17 mouse cellular contexts compared by ENCODE assay signal in genomic region chr10:62851578-62851977, GRCm38 (mm10). TPM values are rescaled to one million over a fixed set of nuclear protein-coding genes. Genes with fewer than 3 reads are reported as not detected.
DNase-seq lines count a peak whose midpoint lies in the region; ATAC-seq and TF ChIP-seq lines count a peak whose summit lies in the region.
"Had no signal": no experiment of that assay in that cellular context is flagged by ENCODE, and none has a peak within 500 bp of the region (broad histone marks: within the 10 kb centered on the region; RNA-seq: fewer than 3 reads in every experiment).

No protein-coding gene starts in this region.

- no peak overlapping the region for H3K9ac ChIP-seq in embryonic facial prominence, embryonic 12.5 days
- no peak overlapping the region for H3K9ac ChIP-seq in embryonic facial prominence, embryonic 14.5 days (ENCODE audit: low read depth, low read length)
- no peak overlapping the region for H3K9ac ChIP-seq in kidney, embryonic 14.5 days (ENCODE audit: low read depth, low read length)
- H3K9ac ChIP-seq in midbrain, embryonic 11.5 days (ENCODE audit: low read length): no peak overlapping the region

- WGBS in embryonic facial prominence, embryonic 12.5 days: 78% methylated on average over 7 of the region's 7 CpGs
- 86% methylated on average over 7 of the region's 7 CpGs for WGBS in embryonic facial prominence, embryonic 10.5 days
- WGBS in spleen, adult 2 months: 79% methylated on average over 7 of the region's 7 CpGs
- 72% methylated on average over 7 of the region's 7 CpGs for WGBS in embryonic facial prominence, embryonic 14.5 days
- WGBS in kidney, embryonic 14.5 days: 82% methylated on average over 7 of the region's 7 CpGs
- 80% methylated on average over 7 of the region's 7 CpGs for WGBS in midbrain, embryonic 11.5 days

- no peaks in the 10 kb centered on the region for H3K4me1 ChIP-seq in embryonic facial prominence, embryonic 12.5 days
- peaks cover 6% of the 10 kb centered on the region for H3K4me1 ChIP-seq in embryonic facial prominence, embryonic 10.5 days
- H3K4me1 ChIP-seq in spleen, adult 2 months (ENCODE audit: control insufficient read depth, insufficient read depth, insufficient read length): no peaks in the 10 kb centered on the region
- 0 out of 2 replicates have a peak, but pooled peaks cover 5% of the 10 kb centered on the region for H3K4me1 ChIP-seq in embryonic facial prominence, embryonic 14.5 days (ENCODE audit: control insufficient read depth, insufficient read depth, low read length)
- peaks cover 3% of the 10 kb centered on the region; the same call in 1 of the 2 replicates for H3K4me1 ChIP-seq in kidney, embryonic 14.5 days (ENCODE audit: control insufficient read depth, insufficient read depth, low read length)
- H3K4me1 ChIP-seq in midbrain, embryonic 11.5 days (ENCODE audit: control insufficient read depth, insufficient read depth, low read length): no peaks in the 10 kb centered on the region
- H3K4me1 ChIP-seq: midbrain, embryonic 10.5 days had no signal

- DNase-seq in embryonic facial prominence, embryonic 10.5 days (ENCODE audit: low spot score): no peak
- DNase-seq in spleen, adult 2 months (ENCODE audit: low read depth in 1 of 2, low spot score in 2 of 2): no peak
- no peak for DNase-seq in spleen, adult 18-20 months
- DNase-seq in embryonic facial prominence, embryonic 14.5 days (ENCODE audit: low spot score): no peak
- DNase-seq in embryo, embryonic 10 days (ENCODE audit: low spot score): no peak
- no peak for DNase-seq in midbrain, embryonic 11.5 days (ENCODE audit: low spot score, missing footprints)
- DNase-seq: cerebellum, adult 9-11 months; gastrocnemius, postnatal 36 days; kidney, adult 18-20 months; kidney, postnatal 25 days; lung, postnatal 14 days had no signal

- ATAC-seq in embryonic facial prominence, embryonic 12.5 days (ENCODE audit: insufficient number of reproducible peaks, insufficient read depth, low FRiP score, low TSS enrichment): no peak
- no peak for ATAC-seq in embryonic facial prominence, embryonic 14.5 days (ENCODE audit: low read depth)
- no peak for ATAC-seq in kidney, embryonic 14.5 days (ENCODE audit: low FRiP score, low TSS enrichment)
- ATAC-seq in midbrain, embryonic 11.5 days (ENCODE audit: low FRiP score): no peak
- ATAC-seq: hindbrain, embryonic 16.5 days; Patski had no signal

- no peak for TF ChIP-seq POLR2A in spleen, adult 2 months (IDR thresholded peaks at IDR 0.05; ENCODE audit: low read depth, low read length)

- H3K36me3 ChIP-seq in embryonic facial prominence, embryonic 12.5 days: no peaks in the 10 kb centered on the region
- H3K36me3 ChIP-seq in embryonic facial prominence, embryonic 10.5 days (replicated peaks): 0 out of 2 replicates have a peak, but pooled peaks cover 5% of the 10 kb centered on the region
- H3K36me3 ChIP-seq in spleen, adult 2 months (ENCODE audit: control insufficient read depth, insufficient read depth, low read length): no peaks in the 10 kb centered on the region
- H3K36me3 ChIP-seq in embryonic facial prominence, embryonic 14.5 days (ENCODE audit: control insufficient read depth, insufficient read depth, low read length): 0 out of 2 replicates have a peak, but pooled peaks cover 6% of the 10 kb centered on the region
- no peaks in the 10 kb centered on the region for H3K36me3 ChIP-seq in kidney, embryonic 14.5 days (ENCODE audit: control insufficient read depth, insufficient read depth, low read length)
- no peaks in the 10 kb centered on the region for H3K36me3 ChIP-seq in midbrain, embryonic 11.5 days (ENCODE audit: control insufficient read depth, insufficient read depth, low read length)

- H3K27me3 ChIP-seq in embryonic facial prominence, embryonic 12.5 days: no peaks in the 10 kb centered on the region
- H3K27me3 ChIP-seq in embryonic facial prominence, embryonic 10.5 days (replicated peaks; ENCODE audit: low read depth, poor library complexity, severe bottlenecking): no peaks in the 10 kb centered on the region
- no peaks in the 10 kb centered on the region for H3K27me3 ChIP-seq in spleen, adult 2 months (ENCODE audit: control insufficient read depth, insufficient read depth, low read length)
- H3K27me3 ChIP-seq in embryonic facial prominence, embryonic 14.5 days (replicated peaks; ENCODE audit: control insufficient read depth, insufficient read depth, low read length): no peaks in the 10 kb centered on the region
- no peaks in the 10 kb centered on the region for H3K27me3 ChIP-seq in kidney, embryonic 14.5 days (ENCODE audit: control insufficient read depth, insufficient read depth, low read length)
- no peaks in the 10 kb centered on the region for H3K27me3 ChIP-seq in midbrain, embryonic 11.5 days (ENCODE audit: control insufficient read depth, insufficient read depth, low read length)
- H3K27me3 ChIP-seq: Patski had no signal

- H3K9me3 ChIP-seq in embryonic facial prominence, embryonic 12.5 days: no peaks in the 10 kb centered on the region
- H3K9me3 ChIP-seq in embryonic facial prominence, embryonic 10.5 days: no peaks in the 10 kb centered on the region
- no peaks in the 10 kb centered on the region for H3K9me3 ChIP-seq in embryonic facial prominence, embryonic 14.5 days (ENCODE audit: control insufficient read depth, low read length)
- H3K9me3 ChIP-seq in kidney, embryonic 14.5 days (ENCODE audit: control insufficient read depth, low read length): no peaks in the 10 kb centered on the region
- H3K9me3 ChIP-seq in midbrain, embryonic 11.5 days (ENCODE audit: control insufficient read depth, low read length): no peaks in the 10 kb centered on the region
- H3K9me3 ChIP-seq: forebrain, embryonic 10.5 days; midbrain, embryonic 10.5 days had no signal

- H3K27ac ChIP-seq in embryonic facial prominence, embryonic 12.5 days: 0 out of 2 replicates have a peak overlapping the region, but pooled peaks have one; percentile 36
- no peak overlapping the region for H3K27ac ChIP-seq in embryonic facial prominence, embryonic 10.5 days (replicated peaks)
- H3K27ac ChIP-seq in spleen, adult 2 months (ENCODE audit: insufficient read depth, low read length): peak overlapping the region; percentile 60; the same call in 1 of the 2 replicates
- H3K27ac ChIP-seq in embryonic facial prominence, embryonic 14.5 days (replicated peaks; ENCODE audit: low read depth, low read length): peak overlapping the region; percentile 74
- H3K27ac ChIP-seq in kidney, embryonic 14.5 days (ENCODE audit: low read depth, low read length): no peak overlapping the region
- H3K27ac ChIP-seq in midbrain, embryonic 11.5 days (ENCODE audit: low read depth, low read length): no peak overlapping the region
- H3K27ac ChIP-seq: forebrain, embryonic 10.5 days; midbrain, embryonic 10.5 days had no signal

- H3K4me3 ChIP-seq in embryonic facial prominence, embryonic 12.5 days: no peak overlapping the region
- no peak overlapping the region for H3K4me3 ChIP-seq in embryonic facial prominence, embryonic 10.5 days
- H3K4me3 ChIP-seq in spleen, adult 2 months (ENCODE audit: extremely low read depth, insufficient read depth, insufficient read length): no peak overlapping the region
- no peak overlapping the region for H3K4me3 ChIP-seq in embryonic facial prominence, embryonic 14.5 days (ENCODE audit: low read depth, low read length)
- H3K4me3 ChIP-seq in kidney, embryonic 14.5 days (ENCODE audit: low read length): no peak overlapping the region
- no peak overlapping the region for H3K4me3 ChIP-seq in midbrain, embryonic 11.5 days (ENCODE audit: low read depth, low read length)
- H3K4me3 ChIP-seq: forebrain, embryonic 10.5 days; midbrain, embryonic 10.5 days had no signal

- H3K4me2 ChIP-seq in embryonic facial prominence, embryonic 12.5 days (replicated peaks): no peak overlapping the region
- no peak overlapping the region for H3K4me2 ChIP-seq in embryonic facial prominence, embryonic 14.5 days (ENCODE audit: low read depth, low read length)
- H3K4me2 ChIP-seq in kidney, embryonic 14.5 days (replicated peaks; ENCODE audit: low read depth, low read length): no peak overlapping the region
- H3K4me2 ChIP-seq in midbrain, embryonic 11.5 days: no peak overlapping the region

- no peak for TF ChIP-seq CTCF in spleen, adult 2 months (IDR thresholded peaks at IDR 0.05; ENCODE audit: extremely low read depth, insufficient read depth, insufficient read length, insufficient replicate concordance)

RNA-seq across cellular contexts. Expression of gene Tet1, which starts 57.2 kb away (rescaled TPM):
- polyA plus RNA-seq in embryonic facial prominence, embryonic 12.5 days (2016; fragmentation: Nextera tagmentation; extraction: Ambion mirVana): 30.8 and 31.7 TPM in 2 replicates
- polyA plus RNA-seq in embryonic facial prominence, embryonic 10.5 days (2016; fragmentation: Nextera tagmentation; extraction: Ambion mirVana): 28.9 and 34.5 TPM in 2 replicates
- polyA plus RNA-seq in spleen, adult 2 months (2012; rRNA removed): 0.84 and 1.1 TPM in 2 replicates
- 22.2 and 26.7 TPM in 2 replicates for polyA plus RNA-seq in embryonic facial prominence, embryonic 14.5 days (2014; fragmentation: Nextera tagmentation; extraction: Ambion mirVana)
- polyA plus RNA-seq in kidney, embryonic 14.5 days (2014; fragmentation: Nextera tagmentation; extraction: Ambion mirVana): 34.1 and 35.3 TPM in 2 replicates
- polyA plus RNA-seq in midbrain, embryonic 11.5 days (2014; fragmentation: Nextera tagmentation; extraction: Ambion mirVana): 33.3 and 36.0 TPM in 2 replicates

RNA-seq across cellular contexts. Expression of gene Ccar1, which starts 59.5 kb away (rescaled TPM):
- polyA plus RNA-seq in embryonic facial prominence, embryonic 12.5 days (2016; fragmentation: Nextera tagmentation; extraction: Ambion mirVana): 142 and 146 TPM in 2 replicates
- polyA plus RNA-seq in embryonic facial prominence, embryonic 10.5 days (2016; fragmentation: Nextera tagmentation; extraction: Ambion mirVana): 173 and 174 TPM in 2 replicates
- polyA plus RNA-seq in spleen, adult 2 months (2012; rRNA removed): 44.4 and 53.5 TPM in 2 replicates
- 103 and 104 TPM in 2 replicates for polyA plus RNA-seq in embryonic facial prominence, embryonic 14.5 days (2014; fragmentation: Nextera tagmentation; extraction: Ambion mirVana)
- polyA plus RNA-seq in kidney, embryonic 14.5 days (2014; fragmentation: Nextera tagmentation; extraction: Ambion mirVana): 121 and 178 TPM in 2 replicates
- polyA plus RNA-seq in midbrain, embryonic 11.5 days (2014; fragmentation: Nextera tagmentation; extraction: Ambion mirVana): 159 and 168 TPM in 2 replicates

Comparison
In these comparisons a context has a peak if more than half of its experiments do, and no peak if none do; other contexts are left out.
1. H3K27ac ChIP-seq: peak in embryonic facial prominence, embryonic 12.5 days (single experiment), spleen, adult 2 months (single experiment) and embryonic facial prominence, embryonic 14.5 days (single experiment); none in embryonic facial prominence, embryonic 10.5 days (single experiment), kidney, embryonic 14.5 days (single experiment) and midbrain, embryonic 11.5 days (single experiment).
2. RNA of gene Tet1, which starts 57.2 kb away (polyA plus RNA-seq): 34.1 to 35.3 TPM in kidney, embryonic 14.5 days, 28.9 to 34.5 TPM in embryonic facial prominence, embryonic 10.5 days, 33.3 to 36.0 TPM in midbrain, embryonic 11.5 days, 30.8 to 31.7 TPM in embryonic facial prominence, embryonic 12.5 days and 22.2 to 26.7 TPM in embryonic facial prominence, embryonic 14.5 days; 0.84 to 1.1 TPM in spleen, adult 2 months; every median in the first group is over 10 times any median in the second.